In the genomic region with DNA sequence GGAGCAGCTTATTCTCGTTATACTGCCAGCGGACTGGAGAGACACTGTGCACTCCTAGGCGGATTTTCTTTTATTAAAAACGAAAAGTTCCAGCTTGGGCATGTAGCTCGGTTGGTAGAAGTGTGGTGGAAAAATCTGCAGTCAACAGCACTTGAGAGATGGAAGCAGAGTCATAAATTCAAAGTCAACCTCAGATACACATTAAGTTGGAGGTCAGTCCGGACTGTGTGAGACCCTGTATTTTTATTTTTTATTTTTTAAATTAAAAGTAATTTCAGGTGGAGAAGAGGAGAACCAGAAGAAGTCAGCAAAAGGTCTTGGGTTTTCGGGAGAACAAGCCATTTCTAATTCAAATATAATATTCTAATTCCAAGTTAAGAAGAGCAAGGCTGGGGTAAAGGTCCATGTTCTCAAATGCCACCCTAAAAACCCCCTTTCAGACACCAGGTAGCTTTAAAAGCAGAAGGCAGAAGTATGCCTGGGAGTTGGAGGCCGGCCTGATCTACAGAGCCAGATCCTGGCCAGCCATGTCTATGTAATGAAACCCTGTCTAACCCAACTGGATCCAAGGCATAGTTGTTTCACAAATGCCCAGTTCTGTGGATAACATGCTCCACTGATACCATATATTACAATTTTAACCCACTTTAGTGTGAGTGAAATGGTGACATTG, we compare ENCODE assay signal across 8 mouse cellular contexts. TPM values are rescaled to one million over a fixed set of nuclear protein-coding genes. Genes with fewer than 3 reads are reported as not detected.
DNase-seq lines count a peak whose midpoint lies in the region; ATAC-seq and TF ChIP-seq lines count a peak whose summit lies in the region.

No protein-coding gene starts in this region.

- no peaks in the 10 kb centered on the region for H3K9me3 ChIP-seq in embryonic facial prominence, embryonic 12.5 days
- no peaks in the 10 kb centered on the region for H3K9me3 ChIP-seq in intestine, embryonic 15.5 days
- H3K9me3 ChIP-seq in neural tube, embryonic 13.5 days = no peaks in the 10 kb centered on the region

- peak; percentile 41 for DNase-seq in liver, adult 2 months (ENCODE audit: extremely low read depth, low read depth, low spot score)
- no peak for DNase-seq in liver
- DNase-seq in adrenal gland, adult 8-10 months = no peak
- DNase-seq in kidney, postnatal 10 days = no peak

- 17% methylated on average over 8 of the region's 8 CpGs for WGBS in liver, adult 2 months
- 31% methylated on average over 8 of the region's 8 CpGs for WGBS in embryonic facial prominence, embryonic 12.5 days
- 28% methylated on average over 8 of the region's 8 CpGs for WGBS in intestine, embryonic 15.5 days
- 34% methylated on average over 8 of the region's 8 CpGs for WGBS in neural tube, embryonic 13.5 days

- no peak for TF ChIP-seq CTCF in liver, adult 2 months (IDR thresholded peaks at IDR 0.05; ENCODE audit: low read depth, low read length)

- TF ChIP-seq POLR2A in liver, adult 2 months (IDR thresholded peaks at IDR 0.05; ENCODE audit: extremely low read depth, insufficient read depth, low read length) = no peak

- peak overlapping the region; percentile 70 for H3K27ac ChIP-seq in liver, adult 2 months (replicated peaks; ENCODE audit: insufficient read depth, low read depth, low read length)
- H3K27ac ChIP-seq in embryonic facial prominence, embryonic 12.5 days = peak overlapping the region; percentile 88
- H3K27ac ChIP-seq in intestine, embryonic 15.5 days = peak overlapping the region; percentile 95
- peak overlapping the region; percentile 95 for H3K27ac ChIP-seq in neural tube, embryonic 13.5 days (replicated peaks)

- H3K4me3 ChIP-seq in liver, adult 2 months (ENCODE audit: insufficient read depth, low read depth, low read length) = peak overlapping the region; percentile 62
- H3K4me3 ChIP-seq in embryonic facial prominence, embryonic 12.5 days = peak overlapping the region; percentile 80
- peak overlapping the region; percentile 56 for H3K4me3 ChIP-seq in intestine, embryonic 15.5 days (replicated peaks)
- H3K4me3 ChIP-seq in neural tube, embryonic 13.5 days = peak overlapping the region; percentile 93

- H3K4me1 ChIP-seq in liver, adult 2 months (ENCODE audit: control insufficient read depth, insufficient read depth, low read length) = peaks cover 14% of the 10 kb centered on the region
- peaks cover 13% of the 10 kb centered on the region for H3K4me1 ChIP-seq in embryonic facial prominence, embryonic 12.5 days
- H3K4me1 ChIP-seq in intestine, embryonic 15.5 days (replicated peaks) = 0 out of 2 replicates have a peak, but pooled peaks cover 5% of the 10 kb centered on the region
- peaks cover 31% of the 10 kb centered on the region for H3K4me1 ChIP-seq in neural tube, embryonic 13.5 days (replicated peaks)

- H3K9ac ChIP-seq in liver, adult 2 months (ENCODE audit: low read depth, low read length) = peak overlapping the region; percentile 48; the same call in 1 of the 2 replicates
- peak overlapping the region; percentile 84 for H3K9ac ChIP-seq in embryonic facial prominence, embryonic 12.5 days
- peak overlapping the region; percentile 67 for H3K9ac ChIP-seq in intestine, embryonic 15.5 days
- H3K9ac ChIP-seq in neural tube, embryonic 13.5 days = peak overlapping the region; percentile 97

- no peaks in the 10 kb centered on the region for H3K36me3 ChIP-seq in liver, adult 2 months (ENCODE audit: control insufficient read depth, insufficient read depth, low read length)
- H3K36me3 ChIP-seq in embryonic facial prominence, embryonic 12.5 days = no peaks in the 10 kb centered on the region
- no peaks in the 10 kb centered on the region for H3K36me3 ChIP-seq in intestine, embryonic 15.5 days
- no peaks in the 10 kb centered on the region for H3K36me3 ChIP-seq in neural tube, embryonic 13.5 days

- H3K79me2 ChIP-seq in liver, adult 2 months (ENCODE audit: control insufficient read depth, insufficient read depth, low read length) = peaks cover 8% of the 10 kb centered on the region; the same call in 1 of the 2 replicates

- ATAC-seq in embryonic facial prominence, embryonic 12.5 days (ENCODE audit: insufficient number of reproducible peaks, insufficient read depth, low FRiP score, low TSS enrichment) = no peak
- ATAC-seq in intestine, embryonic 15.5 days = peak; percentile 6; the same call in 1 of the 2 replicates
- ATAC-seq in neural tube, embryonic 13.5 days (ENCODE audit: low read depth) = peak; percentile 29
- no peak for ATAC-seq in granulocyte monocyte progenitor cell, adult 5-6 weeks (replicated peaks; ENCODE audit: poor library complexity, severe bottlenecking)

- no peaks in the 10 kb centered on the region for H3K27me3 ChIP-seq in liver, adult 2 months (ENCODE audit: control insufficient read depth, insufficient read depth, low read length)
- H3K27me3 ChIP-seq in embryonic facial prominence, embryonic 12.5 days = no peaks in the 10 kb centered on the region
- H3K27me3 ChIP-seq in intestine, embryonic 15.5 days (replicated peaks) = no peaks in the 10 kb centered on the region
- H3K27me3 ChIP-seq in neural tube, embryonic 13.5 days = no peaks in the 10 kb centered on the region; the same call in 1 of the 2 replicates

- H3K4me2 ChIP-seq in embryonic facial prominence, embryonic 12.5 days (replicated peaks) = peak overlapping the region; percentile 79
- peak overlapping the region; percentile 54 for H3K4me2 ChIP-seq in intestine, embryonic 15.5 days (replicated peaks)
- peak overlapping the region; percentile 69 for H3K4me2 ChIP-seq in neural tube, embryonic 13.5 days

RNA-seq across cellular contexts. Expression of gene Ap1ar, which starts 0.8 kb away (rescaled TPM):
- total RNA-seq in liver, adult 2 months (2014; rRNA removed) = 20.6 and 21.1 TPM in 2 replicates
- polyA plus RNA-seq in liver, adult 2 months (2012; rRNA removed) = 10.0 and 21.4 TPM in 2 replicates
- 72.2 and 73.9 TPM in 2 replicates for polyA plus RNA-seq in embryonic facial prominence, embryonic 12.5 days (2016; fragmentation: Nextera tagmentation; extraction: Ambion mirVana)
- 97.5 and 105 TPM in 2 replicates for polyA plus RNA-seq in intestine, embryonic 15.5 days (2015; fragmentation: Nextera tagmentation; extraction: Ambion mirVana)
- polyA plus RNA-seq in neural tube, embryonic 13.5 days (2015; fragmentation: Nextera tagmentation; extraction: Ambion mirVana) = 82.7 and 93.6 TPM in 2 replicates
- total RNA-seq in adrenal gland, adult 8-10 months (2022) = 10 to 100 TPM; 34.6 to 43.5 (median 42.4) TPM
- 56.0 and 88.6 TPM in 2 replicates for total RNA-seq in granulocyte monocyte progenitor cell, adult 5-6 weeks (2014; fragmentation: Nextera tagmentation)
- total RNA-seq in granulocyte monocyte progenitor cell, adult 5-6 weeks (2017) = 57.4 and 59.7 TPM in 2 replicates

RNA-seq across cellular contexts. Expression of gene Tifa, which starts 48.5 kb away (rescaled TPM):
- total RNA-seq in liver, adult 2 months (2014; rRNA removed) = 19.8 and 24.8 TPM in 2 replicates
- polyA plus RNA-seq in liver, adult 2 months (2012; rRNA removed) = 8.4 and 12.5 TPM in 2 replicates
- 3.6 and 3.9 TPM in 2 replicates for polyA plus RNA-seq in embryonic facial prominence, embryonic 12.5 days (2016; fragmentation: Nextera tagmentation; extraction: Ambion mirVana)
- 24.1 and 24.7 TPM in 2 replicates for polyA plus RNA-seq in intestine, embryonic 15.5 days (2015; fragmentation: Nextera tagmentation; extraction: Ambion mirVana)
- polyA plus RNA-seq in neural tube, embryonic 13.5 days (2015; fragmentation: Nextera tagmentation; extraction: Ambion mirVana) = 2.9 and 4.6 TPM in 2 replicates
- 10 to 100 TPM in 1 of 4 experiments, 1 to 10 TPM in 3; 5.7 to 10.9 (median 8.4) TPM for total RNA-seq in adrenal gland, adult 8-10 months (2022)
- 49.4 and 52.3 TPM in 2 replicates for total RNA-seq in granulocyte monocyte progenitor cell, adult 5-6 weeks (2014; fragmentation: Nextera tagmentation)
- total RNA-seq in granulocyte monocyte progenitor cell, adult 5-6 weeks (2017) = 51.3 and 53.6 TPM in 2 replicates

RNA-seq across cellular contexts. Expression of gene Alpk1, which starts 57.8 kb away (rescaled TPM):
- 1.9 and 2.1 TPM in 2 replicates for total RNA-seq in liver, adult 2 months (2014; rRNA removed)
- polyA plus RNA-seq in liver, adult 2 months (2012; rRNA removed) = 0.21 and 0.39 TPM in 2 replicates
- polyA plus RNA-seq in embryonic facial prominence, embryonic 12.5 days (2016; fragmentation: Nextera tagmentation; extraction: Ambion mirVana) = 1.6 and 2.7 TPM in 2 replicates
- 2.1 and 2.5 TPM in 2 replicates for polyA plus RNA-seq in intestine, embryonic 15.5 days (2015; fragmentation: Nextera tagmentation; extraction: Ambion mirVana)
- 0.61 and 0.80 TPM in 2 replicates for polyA plus RNA-seq in neural tube, embryonic 13.5 days (2015; fragmentation: Nextera tagmentation; extraction: Ambion mirVana)
- total RNA-seq in adrenal gland, adult 8-10 months (2022) = 10 to 100 TPM; 11.8 to 21.1 (median 15.1) TPM
- total RNA-seq in granulocyte monocyte progenitor cell, adult 5-6 weeks (2014; fragmentation: Nextera tagmentation) = 10.5 and 16.1 TPM in 2 replicates
- 14.9 and 19.7 TPM in 2 replicates for total RNA-seq in granulocyte monocyte progenitor cell, adult 5-6 weeks (2017)

RNA-seq across cellular contexts. Expression of gene Fam241a, which starts 58.0 kb away (rescaled TPM):
- total RNA-seq in liver, adult 2 months (2014; rRNA removed) = 3.2 and 3.3 TPM in 2 replicates
- 1.1 and 1.2 TPM in 2 replicates for polyA plus RNA-seq in liver, adult 2 months (2012; rRNA removed)
- polyA plus RNA-seq in embryonic facial prominence, embryonic 12.5 days (2016; fragmentation: Nextera tagmentation; extraction: Ambion mirVana) = 5.9 and 7.0 TPM in 2 replicates
- polyA plus RNA-seq in intestine, embryonic 15.5 days (2015; fragmentation: Nextera tagmentation; extraction: Ambion mirVana) = 12.3 and 13.4 TPM in 2 replicates
- 7.2 and 8.4 TPM in 2 replicates for polyA plus RNA-seq in neural tube, embryonic 13.5 days (2015; fragmentation: Nextera tagmentation; extraction: Ambion mirVana)
- 1 to 10 TPM; 3.0 to 5.2 (median 3.3) TPM for total RNA-seq in adrenal gland, adult 8-10 months (2022)
- total RNA-seq in granulocyte monocyte progenitor cell, adult 5-6 weeks (2014; fragmentation: Nextera tagmentation) = 16.4 and 18.0 TPM in 2 replicates
- 20.0 and 28.2 TPM in 2 replicates for total RNA-seq in granulocyte monocyte progenitor cell, adult 5-6 weeks (2017)

Comparison
In these comparisons a context has a peak if more than half of its experiments do, and no peak if none do; other contexts are left out.
1. ATAC-seq: peak in intestine, embryonic 15.5 days (single experiment) and neural tube, embryonic 13.5 days (single experiment); none in embryonic facial prominence, embryonic 12.5 days (single experiment) and granulocyte monocyte progenitor cell, adult 5-6 weeks (single experiment).
2. Peak in every context shown above with its lines, with median percentiles within 50 percentile points of each other: H3K27ac ChIP-seq, H3K4me3 ChIP-seq, H3K9ac ChIP-seq and H3K4me2 ChIP-seq.